Mouse (Mus musculus): ENCODE results near the gene Ccdc85a.

DNA sequence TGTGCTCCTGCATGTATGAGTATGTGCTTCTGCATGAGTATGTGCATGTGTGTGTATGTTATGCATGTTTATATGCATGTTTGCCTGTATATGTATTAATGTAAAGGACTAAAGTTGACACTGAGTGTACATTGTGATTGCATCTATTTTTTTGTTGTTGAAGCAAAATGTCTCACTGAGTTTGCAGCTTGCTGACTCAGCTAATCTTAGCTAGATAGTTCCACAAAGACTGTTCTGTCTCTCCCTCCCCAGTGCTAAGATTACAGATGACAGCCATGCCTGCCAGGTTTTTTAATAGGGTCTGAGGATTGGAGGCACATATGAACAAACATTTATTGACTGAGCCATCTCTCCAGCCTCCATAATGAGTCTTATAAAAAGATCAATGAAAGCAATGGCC is 209.5 kb downstream of the Ccdc85a start:
- no peak for TF ChIP-seq CTCF (IDR thresholded peaks at IDR 0.05; ENCODE audit: low read depth)
- no peak for TF ChIP-seq EP300 (optimal IDR thresholded peaks at IDR 0.05)
